Mouse (Mus musculus) intestine, embryonic 15.5 days (tissue): Measurements from ENCODE around the gene Sox1. TPM values are rescaled to one million over a fixed set of nuclear protein-coding genes. Genes with fewer than 3 reads are reported as not detected.

Experiments used
- ATAC-seq: fragments of 200-750 bp; cut with Nextera tagmentation; 2 replicates; pipeline ENCODE4 v1.8.0; 2017; ENCODE audit warnings: moderate TSS enrichment, moderate library complexity
- H3K27ac ChIP-seq: fragments of 300-500 bp; sonication (generic); 2 replicates; pipeline ENCODE4 v1.5.1; 2015; ENCODE audit warnings: mild to moderate bottlenecking, inconsistent platforms
- H3K27me3 ChIP-seq: fragments of 300-500 bp; sonication (generic); replicated peaks from 2 replicates; pipeline ENCODE4 v1.6.1; 2015; ENCODE audit warnings: inconsistent platforms
- H3K36me3 ChIP-seq: fragments of 300-500 bp; sonication (generic); 2 replicates; pipeline ENCODE4 v1.6.1; 2015; ENCODE audit warnings: inconsistent platforms
- H3K4me1 ChIP-seq: fragments of 300-500 bp; sonication (generic); replicated peaks from 2 replicates; pipeline ENCODE4 v1.6.1; 2015; ENCODE audit warnings: inconsistent platforms
- H3K4me2 ChIP-seq: fragments of 300-500 bp; sonication (generic); replicated peaks from 2 replicates; pipeline ENCODE4 v1.6.1; 2015; ENCODE audit warnings: mild to moderate bottlenecking, inconsistent platforms
- H3K4me3 ChIP-seq: fragments of 300-500 bp; sonication (generic); replicated peaks from 2 replicates; pipeline ENCODE4 v1.5.1; 2015; ENCODE audit warnings: inconsistent platforms
- H3K9ac ChIP-seq: fragments of 300-500 bp; sonication (generic); 2 replicates; pipeline ENCODE4 v1.6.1; 2015; ENCODE audit warnings: inconsistent platforms
- H3K9me3 ChIP-seq: fragments of 300-500 bp; sonication (generic); 2 replicates; pipeline ENCODE4 v1.6.1; 2016; ENCODE audit warnings: inconsistent platforms
- WGBS: fragments of 180-500 bp; shearing (Covaris S2); methylation state at CpG from one replicate; pipeline ENCODE4 v1.1.7; 2015; 5-methylcytosine and 5-hydroxymethylcytosine counted together
- polyA plus RNA-seq: library from polyadenylated mRNA; unstranded; fragments of >200 nt; fragmentation: Nextera tagmentation; extraction: Ambion mirVana; gene quantifications from 2 replicates; pipeline ENCODE4 v1.2.1, GENCODE M21; 2015

The Sox1 gene
- polyA plus RNA-seq, 1 experiment from 2014 or later: not detected

GRCm38 (mm10) chr8:12383979-12384890, 10.9 kb upstream of the Sox1 start:
- peak; percentile 42 for ATAC-seq
- peaks cover 95% of the 10 kb centered on the region for H3K27me3 ChIP-seq
- peak overlapping the region; percentile 57 for H3K4me2 ChIP-seq
- no peak overlapping the region for H3K9ac ChIP-seq
- no peaks in the 10 kb centered on the region for H3K36me3 ChIP-seq
- WGBS: 1% methylated on average over 34 of the region's 34 CpGs
- H3K9me3 ChIP-seq: no peaks in the 10 kb centered on the region
- no peak overlapping the region for H3K27ac ChIP-seq
- peak overlapping the region; percentile 30 for H3K4me3 ChIP-seq
- peaks cover 14% of the 10 kb centered on the region for H3K4me1 ChIP-seq

GRCm38 (mm10) chr8:12384996-12385685, 10.0 kb upstream of the Sox1 start:
- Histone ChIP-seq H3K9me3 (no peaks in the 10 kb centered on the region), H3K27me3 (peaks cover 94% of the 10 kb centered on the region), H3K4me1 (peaks cover 14% of the 10 kb centered on the region), H3K27ac (no peak overlapping the region), H3K4me2 (peak overlapping the region; percentile 57), H3K36me3 (no peaks in the 10 kb centered on the region), H3K9ac (no peak overlapping the region; the same call in 1 of the 2 replicates), H3K4me3 (peak overlapping the region; percentile 24)
- ATAC-seq: 0 out of 2 replicates have a peak, but pooled peaks have one; percentile 24
- 1% methylated on average over 57 of the region's 57 CpGs for WGBS

DNA sequence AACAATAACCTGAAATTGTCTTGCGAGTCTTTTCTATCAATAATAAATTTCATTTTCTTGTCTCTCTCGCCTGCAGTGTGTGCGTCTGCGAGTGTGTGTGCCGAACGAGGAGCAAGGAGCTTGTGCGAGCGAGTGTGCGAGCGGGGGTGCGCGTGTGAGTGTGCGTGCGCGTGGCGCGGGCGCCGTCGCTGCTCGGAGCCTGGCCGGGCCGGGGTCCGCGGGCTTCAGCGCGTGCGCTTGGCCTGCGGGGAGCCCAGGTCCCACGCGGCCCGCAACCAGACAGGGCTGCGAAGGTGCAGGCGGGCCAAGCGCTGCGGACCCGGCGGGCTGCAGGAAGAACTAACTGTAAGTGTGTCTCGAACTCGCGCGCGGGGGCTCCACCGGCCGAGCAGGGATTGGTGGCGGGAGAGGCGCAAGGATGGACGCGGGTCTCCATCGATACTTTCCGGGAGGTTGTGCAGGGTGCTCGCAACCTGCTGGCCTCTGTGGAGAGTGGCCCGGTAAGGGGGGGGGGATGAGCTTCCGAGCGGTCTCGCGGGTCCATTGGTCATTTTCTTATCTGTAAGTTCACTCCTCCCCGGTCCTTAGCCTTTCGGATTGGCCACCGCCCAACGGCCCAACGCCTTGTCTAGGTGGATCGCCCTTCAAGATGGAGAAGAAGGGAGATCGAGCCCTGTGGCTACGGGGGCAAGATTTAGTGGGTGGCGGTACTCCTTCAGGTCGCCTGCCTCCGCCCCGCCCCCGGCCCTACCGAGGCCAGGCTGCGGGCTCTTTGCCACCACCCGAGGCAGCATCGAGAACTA, 9.2 kb upstream of the Sox1 start:
- Histone ChIP-seq H3K4me1 (peaks cover 14% of the 10 kb centered on the region), H3K9me3 (no peaks in the 10 kb centered on the region), H3K4me3 (peak overlapping the region; percentile 19), H3K27me3 (peaks cover 94% of the 10 kb centered on the region), H3K4me2 (peak overlapping the region; percentile 57), H3K27ac (no peak overlapping the region), H3K9ac (no peak overlapping the region), H3K36me3 (no peaks in the 10 kb centered on the region)
- under 1% methylated on average over 74 of the region's 74 CpGs for WGBS
- no peak for ATAC-seq

GRCm38 (mm10) chr8:12386530-12387222, 8.4 kb upstream of the Sox1 start:
- 2% methylated on average over 32 of the region's 32 CpGs for WGBS
- Histone ChIP-seq H3K9me3 (no peaks in the 10 kb centered on the region), H3K4me1 (peaks cover 14% of the 10 kb centered on the region), H3K27me3 (peaks cover 94% of the 10 kb centered on the region), H3K27ac (no peak overlapping the region), H3K4me2 (no peak overlapping the region), H3K9ac (no peak overlapping the region), H3K36me3 (no peaks in the 10 kb centered on the region), H3K4me3 (no peak overlapping the region)
- ATAC-seq: no peak

DNA sequence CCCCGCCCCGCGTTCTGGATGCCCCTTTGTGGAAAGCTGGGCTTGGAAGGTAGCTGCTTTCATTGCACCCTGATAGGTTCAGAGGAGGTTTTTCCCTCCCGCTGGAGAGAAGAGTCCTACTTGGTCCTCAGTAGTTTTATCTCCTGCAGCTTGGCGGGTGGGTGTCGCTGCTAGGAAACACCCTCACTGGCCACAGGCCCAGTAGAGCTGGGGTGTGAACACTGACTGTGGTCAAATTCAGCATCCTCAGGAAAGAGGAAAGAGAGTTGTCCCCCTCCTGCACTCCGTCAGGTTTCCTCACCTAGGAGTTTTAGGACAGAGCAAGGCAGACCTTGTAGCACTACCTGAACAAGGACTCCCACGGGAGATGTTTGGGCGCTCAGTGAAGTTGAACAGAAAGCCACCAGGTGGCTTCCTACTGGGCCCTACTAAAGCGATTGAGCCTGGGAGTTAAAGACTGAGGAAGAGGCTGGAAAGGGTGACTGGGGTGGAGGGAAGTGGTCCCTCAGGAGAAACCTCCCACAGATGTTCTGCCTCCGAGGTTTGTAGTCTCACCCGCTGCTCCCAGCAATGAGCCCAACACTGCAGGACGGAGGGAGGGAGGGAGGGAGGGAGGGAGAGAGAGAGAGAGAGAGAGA, 7.8 kb upstream of the Sox1 start:
- Histone ChIP-seq H3K4me2 (no peak overlapping the region), H3K27me3 (peaks cover 95% of the 10 kb centered on the region), H3K4me3 (no peak overlapping the region), H3K36me3 (no peaks in the 10 kb centered on the region), H3K9me3 (no peaks in the 10 kb centered on the region), H3K9ac (no peak overlapping the region), H3K27ac (no peak overlapping the region), H3K4me1 (peaks cover 14% of the 10 kb centered on the region)
- no peak for ATAC-seq
- WGBS: 3% methylated on average over 13 of the region's 13 CpGs

DNA sequence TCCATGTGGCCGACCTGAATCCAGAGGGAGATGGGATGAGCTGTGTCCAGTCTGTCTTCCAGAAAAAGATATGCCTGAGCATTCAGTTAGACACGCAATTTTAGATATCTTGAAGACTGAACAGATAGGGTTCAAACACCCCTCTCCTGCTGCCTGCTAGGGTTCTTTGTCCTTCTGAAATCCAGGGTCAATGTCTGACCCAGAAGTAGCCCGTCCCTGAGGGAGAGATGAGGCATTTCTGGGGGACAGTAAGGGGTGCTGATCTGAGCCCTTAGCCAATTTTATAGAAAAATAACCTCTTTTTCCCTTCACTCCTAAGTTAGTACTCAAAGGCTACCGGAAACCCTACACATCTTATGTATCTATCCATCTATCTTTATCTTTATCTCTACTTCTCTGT, 7.2 kb upstream of the Sox1 start:
- H3K4me1 ChIP-seq: peaks cover 14% of the 10 kb centered on the region
- no peak overlapping the region for H3K9ac ChIP-seq
- ATAC-seq: no peak
- H3K4me2 ChIP-seq: no peak overlapping the region
- 5% methylated on average over 4 of the region's 4 CpGs for WGBS
- no peaks in the 10 kb centered on the region for H3K36me3 ChIP-seq
- no peak overlapping the region for H3K27ac ChIP-seq
- peaks cover 97% of the 10 kb centered on the region for H3K27me3 ChIP-seq
- H3K9me3 ChIP-seq: no peaks in the 10 kb centered on the region
- H3K4me3 ChIP-seq: no peak overlapping the region

- 5% methylated on average over 10 of the region's 10 CpGs for WGBS
- Histone ChIP-seq H3K9me3 (no peaks in the 10 kb centered on the region), H3K4me1 (peaks cover 14% of the 10 kb centered on the region), H3K4me3 (no peak overlapping the region), H3K36me3 (no peaks in the 10 kb centered on the region), H3K27me3 (peaks cover 96% of the 10 kb centered on the region), H3K9ac (no peak overlapping the region), H3K27ac (no peak overlapping the region), H3K4me2 (no peak overlapping the region)
- ATAC-seq: no peak
Observed at GRCm38 (mm10) chr8:12388390-12389115, 6.5 kb upstream of the Sox1 start.

DNA sequence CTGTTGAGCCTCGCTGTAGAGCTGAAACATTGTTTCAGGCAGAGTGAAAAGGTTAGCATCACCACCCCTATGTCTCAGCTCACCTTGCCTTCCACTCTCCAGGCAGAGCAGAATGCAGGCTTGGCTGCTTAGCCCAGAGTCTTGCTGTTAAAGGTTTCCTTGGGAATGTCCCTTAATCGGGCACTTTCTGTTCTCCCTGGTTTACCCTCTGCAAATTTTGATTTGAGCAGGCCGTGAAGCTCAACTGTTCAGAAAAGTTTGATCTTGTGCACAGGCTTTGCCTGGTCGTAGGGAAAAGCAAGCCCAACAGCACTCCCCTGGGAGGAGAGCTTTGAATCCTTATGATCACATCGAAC, 6.0 kb upstream of the Sox1 start:
- no peak for ATAC-seq
- 2% methylated on average over 5 of the region's 5 CpGs for WGBS

GRCm38 (mm10) chr8:12389801-12390639, 5.1 kb upstream of the Sox1 start:
- WGBS: 2% methylated on average over 29 of the region's 29 CpGs
- H3K4me1 ChIP-seq: peaks cover 12% of the 10 kb centered on the region
- no peak for ATAC-seq
- H3K27ac ChIP-seq: no peak overlapping the region
- no peaks in the 10 kb centered on the region for H3K9me3 ChIP-seq
- no peak overlapping the region for H3K9ac ChIP-seq
- H3K36me3 ChIP-seq: no peaks in the 10 kb centered on the region
- H3K4me3 ChIP-seq: no peak overlapping the region
- H3K27me3 ChIP-seq: peaks cover 95% of the 10 kb centered on the region
- no peak overlapping the region for H3K4me2 ChIP-seq

More for the DNA sequence above, 6.0 kb upstream of the Sox1 start:
- no peak overlapping the region for H3K4me2 ChIP-seq
- H3K4me3 ChIP-seq: no peak overlapping the region
- no peaks in the 10 kb centered on the region for H3K9me3 ChIP-seq
- no peak overlapping the region for H3K27ac ChIP-seq
- peaks cover 95% of the 10 kb centered on the region for H3K27me3 ChIP-seq
- H3K4me1 ChIP-seq: peaks cover 14% of the 10 kb centered on the region
- H3K36me3 ChIP-seq: no peaks in the 10 kb centered on the region
- H3K9ac ChIP-seq: no peak overlapping the region

- 2% methylated on average over 38 of the region's 38 CpGs for WGBS
- Histone ChIP-seq H3K9ac (no peak overlapping the region), H3K27me3 (peaks cover 95% of the 10 kb centered on the region), H3K9me3 (no peaks in the 10 kb centered on the region), H3K4me2 (no peak overlapping the region), H3K4me3 (no peak overlapping the region), H3K4me1 (peaks cover 12% of the 10 kb centered on the region), H3K27ac (no peak overlapping the region), H3K36me3 (no peaks in the 10 kb centered on the region)
- no peak for ATAC-seq
Observed at GRCm38 (mm10) chr8:12390640-12391365, 4.3 kb upstream of the Sox1 start.
